ENCODE assay signal across 17 mouse cellular contexts in the genomic region with DNA sequence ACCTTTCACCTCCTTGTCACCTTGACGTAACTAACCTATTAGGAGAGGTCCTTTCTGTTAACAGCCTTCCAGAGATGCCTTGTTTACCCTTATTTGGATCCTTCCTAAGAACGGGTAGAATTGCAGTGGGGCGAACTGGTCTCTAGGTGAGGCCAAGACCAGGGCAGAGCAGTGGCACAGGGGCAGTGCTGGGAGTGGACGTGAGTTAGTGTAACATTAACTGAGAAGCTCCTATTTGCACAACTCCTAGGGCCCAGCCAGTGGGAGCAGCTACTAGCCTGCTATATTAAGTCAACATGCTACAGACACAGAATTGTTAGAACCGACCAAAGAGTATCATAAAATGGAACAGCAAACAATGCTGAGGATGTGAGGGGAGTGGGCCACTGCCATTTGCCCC. TPM values are rescaled to one million over a fixed set of nuclear protein-coding genes. Genes with fewer than 3 reads are reported as not detected.
"Had no signal": no experiment of that assay in that cellular context is flagged by ENCODE, and none has a peak within 500 bp of the region (broad histone marks: within the 10 kb centered on the region; RNA-seq: fewer than 3 reads in every experiment).

No protein-coding gene starts in this region.

- H3K4me2 ChIP-seq: kidney, embryonic 15.5 days; lung, embryonic 14.5 days; midbrain, embryonic 11.5 days; midbrain, embryonic 15.5 days; neural tube, embryonic 13.5 days had no signal

- H3K9me3 ChIP-seq: kidney, embryonic 15.5 days; limb, embryonic 10.5 days; megakaryocyte, embryonic 14.5 days; midbrain, embryonic 15.5 days; neural tube, embryonic 13.5 days had no signal

- DNase-seq: kidney, adult 18-20 months; kidney, postnatal 14 days; lung, embryonic 14.5 days; lung, postnatal 10 days; retina, postnatal 1 day; right cerebral cortex, postnatal 4 days; spleen, adult 18-20 months; thymus, postnatal 4 days had no signal

- H3K36me3 ChIP-seq: kidney, embryonic 15.5 days; limb, embryonic 10.5 days; midbrain, embryonic 15.5 days; neural tube, embryonic 13.5 days had no signal

- H3K27me3 ChIP-seq: kidney, embryonic 15.5 days; megakaryocyte, embryonic 14.5 days; midbrain, embryonic 15.5 days; neural tube, embryonic 13.5 days had no signal

- ATAC-seq: hindbrain, postnatal 0 days; midbrain, embryonic 15.5 days had no signal

- H3K4me3 ChIP-seq: kidney, embryonic 15.5 days; limb, embryonic 10.5 days; megakaryocyte, embryonic 14.5 days; midbrain, embryonic 15.5 days; neural tube, embryonic 13.5 days had no signal

- H3K4me1 ChIP-seq: kidney, embryonic 15.5 days; megakaryocyte, embryonic 14.5 days; midbrain, embryonic 15.5 days; neural tube, embryonic 13.5 days had no signal

- H3K27ac ChIP-seq: hindbrain, postnatal 0 days; kidney, embryonic 15.5 days; limb, embryonic 10.5 days; macrophage; midbrain, embryonic 15.5 days; neural tube, embryonic 13.5 days had no signal

- H3K9ac ChIP-seq: kidney, embryonic 15.5 days; lung, embryonic 14.5 days; midbrain, embryonic 15.5 days; neural tube, embryonic 13.5 days had no signal

RNA-seq across cellular contexts. Expression of a gene that starts 30.8 kb away (rescaled TPM):
- total RNA-seq: monocyte, adult 5-6 weeks had no signal
- polyA plus RNA-seq: macrophage had no signal
